Mouse (Mus musculus) myocyte (in vitro differentiated cells): ENCODE results near the gene Spata20. TPM values are rescaled to one million over a fixed set of nuclear protein-coding genes. Genes with fewer than 3 reads are reported as not detected.
A peak's percentile ranks its signal among the peaks of the same experiment; 100 is the strongest.

Source experiments
- H3K27me3 ChIP-seq: one replicate; pipeline ENCODE4 v1.6.1; 2011; ENCODE audit not compliant: control insufficient read depth, insufficient read depth, insufficient read length
- H3K36me3 ChIP-seq: one replicate; pipeline ENCODE4 v1.6.1; 2011; ENCODE audit not compliant: control insufficient read depth, insufficient read depth
- H3K4me2 ChIP-seq: one replicate; pipeline ENCODE4 v1.6.1; 2011; ENCODE audit warnings: low read depth, control low read depth
- H3K4me3 ChIP-seq: one replicate; pipeline ENCODE4 v1.5.1; 2011; ENCODE audit warnings: mild to moderate bottlenecking, control low read depth, moderate library complexity
- H3K79me2 ChIP-seq: one replicate; pipeline ENCODE4 v1.6.1; 2011; ENCODE audit not compliant: control insufficient read depth, insufficient read depth
- H3ac ChIP-seq: one replicate; pipeline ENCODE4 v1.6.1; 2011; ENCODE audit not compliant: control insufficient read depth, insufficient read length
- CEBPB ChIP-seq: IDR thresholded peaks from 2 replicates; pipeline ENCODE4 v1.6.1; 2011; ENCODE audit warnings: mild to moderate bottlenecking, moderate library complexity; ENCODE audit not compliant: poor library complexity, insufficient read depth, severe bottlenecking
- E2F4 ChIP-seq: IDR thresholded peaks from one replicate; pipeline ENCODE4 v1.6.1; 2011; ENCODE audit warnings: mild to moderate bottlenecking, control low read depth, moderate library complexity; ENCODE audit not compliant: insufficient read depth
- MAX ChIP-seq: IDR thresholded peaks from one replicate; pipeline ENCODE4 v1.6.1; 2011; ENCODE audit warnings: low read depth, mild to moderate bottlenecking, control low read depth
- MYOD1 ChIP-seq, 3 experiments: IDR thresholded peaks; one replicate each; pipeline ENCODE4 v1.6.1; 2011; ENCODE audit warnings: control low read depth in 2 of 3, low read depth in 2 of 3, mild to moderate bottlenecking in 2 of 3, moderate library complexity in 1 of 3; ENCODE audit not compliant: insufficient read length in 2 of 3, control insufficient read depth in 1 of 3
- MYOG ChIP-seq, 3 experiments: IDR thresholded peaks; one replicate each; pipeline ENCODE4 v1.6.1; 2011; ENCODE audit warnings: control low read depth in 2 of 3, low read depth in 2 of 3, mild to moderate bottlenecking in 2 of 3; ENCODE audit not compliant: insufficient read length in 2 of 3, control insufficient read depth in 1 of 3, insufficient read depth in 1 of 3
- POLR2A ChIP-seq: IDR thresholded peaks from one replicate; pipeline ENCODE4 v1.6.1; 2011; ENCODE audit warnings: low read depth, mild to moderate bottlenecking, control low read depth, moderate library complexity; ENCODE audit not compliant: insufficient read length
- POLR2AphosphoS2 ChIP-seq: IDR thresholded peaks from one replicate; pipeline ENCODE4 v1.6.1; 2011; ENCODE audit warnings: low read depth, control low read depth; ENCODE audit not compliant: insufficient read length
- REST ChIP-seq: IDR thresholded peaks from one replicate; pipeline ENCODE4 v1.6.1; 2011; ENCODE audit warnings: mild to moderate bottlenecking, control low read depth, moderate library complexity; ENCODE audit not compliant: insufficient read depth, insufficient read length
- SRF ChIP-seq: IDR thresholded peaks from one replicate; pipeline ENCODE4 v1.6.1; 2011; ENCODE audit warnings: low read depth; ENCODE audit not compliant: control insufficient read depth, insufficient read length
- TCF12 ChIP-seq: IDR thresholded peaks from one replicate; pipeline ENCODE4 v1.6.1; 2011; ENCODE audit warnings: mild to moderate bottlenecking, control low read depth; ENCODE audit not compliant: poor library complexity, insufficient read depth, severe bottlenecking
- TCF3 ChIP-seq: IDR thresholded peaks from one replicate; pipeline ENCODE4 v1.6.1; 2011; ENCODE audit warnings: low read depth, control low read depth; ENCODE audit not compliant: insufficient read length
- USF1 ChIP-seq: IDR thresholded peaks from one replicate; pipeline ENCODE4 v1.6.1; 2011; ENCODE audit warnings: low read depth, mild to moderate bottlenecking, control low read depth, moderate library complexity
- polyA plus RNA-seq: library from polyadenylated mRNA; unstranded; fragments of >200 nt; fragmentation: generic; extraction: Trizol; gene quantifications from one replicate; pipeline ENCODE4 v1.2.1, GENCODE M21; 2012; ENCODE audit warnings: missing spikeins

Gene Spata20
- not detected for polyA plus RNA-seq

DNA sequence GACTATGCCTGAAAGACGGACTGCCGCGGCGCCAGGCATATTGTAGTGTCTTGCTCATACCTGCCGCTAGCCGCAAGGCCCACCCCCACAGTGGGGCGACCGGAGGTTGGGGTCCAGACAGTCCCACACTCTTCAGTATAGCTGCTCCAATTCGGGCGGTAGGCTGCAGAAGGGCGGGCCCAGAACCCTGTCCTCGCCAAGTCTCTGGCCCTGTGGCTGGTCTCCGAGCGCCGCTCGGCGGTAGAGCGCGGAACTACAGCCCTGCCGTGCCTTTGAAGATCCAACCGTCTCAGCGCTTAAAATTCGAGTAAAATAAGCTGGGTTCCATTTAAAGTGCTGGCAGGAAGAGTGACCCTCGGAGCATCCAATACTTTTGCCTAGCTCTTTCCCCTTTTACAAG lies at the start of gene Spata20:
Gene Spata20, minus strand, starts transcription at position 179 of the 400 bp plus-strand sequence.
- no peak within 1 kb of the TSS for H3K4me2 ChIP-seq
- H3K27me3 ChIP-seq = peaks cover 49% of the 10 kb centered on the region
- TF ChIP-seq POLR2A (no peak), MAX (no peak), CEBPB (no peak), E2F4 (no peak), SRF (no peak), MYOD1 (IDR thresholded peaks at IDR 0.05; ENCODE audit: control insufficient read depth in 1 of 3, insufficient read length in 2 of 3, low read depth in 2 of 3) (no peak), MYOG (IDR thresholded peaks at IDR 0.05; ENCODE audit: control insufficient read depth in 1 of 3, insufficient read depth in 1 of 3, insufficient read length in 2 of 3, low read depth in 2 of 3) (no peak), TCF3 (no peak), TCF12 (no peak), POLR2AphosphoS2 (no peak), USF1 (no peak), REST (no peak)
- H3K36me3 ChIP-seq = no peaks in the 10 kb centered on the region
- no peak within 1 kb of the TSS for H3ac ChIP-seq
- no peaks in the 10 kb centered on the region for H3K79me2 ChIP-seq
- H3K4me3 ChIP-seq = no peak within 1 kb of the TSS

DNA sequence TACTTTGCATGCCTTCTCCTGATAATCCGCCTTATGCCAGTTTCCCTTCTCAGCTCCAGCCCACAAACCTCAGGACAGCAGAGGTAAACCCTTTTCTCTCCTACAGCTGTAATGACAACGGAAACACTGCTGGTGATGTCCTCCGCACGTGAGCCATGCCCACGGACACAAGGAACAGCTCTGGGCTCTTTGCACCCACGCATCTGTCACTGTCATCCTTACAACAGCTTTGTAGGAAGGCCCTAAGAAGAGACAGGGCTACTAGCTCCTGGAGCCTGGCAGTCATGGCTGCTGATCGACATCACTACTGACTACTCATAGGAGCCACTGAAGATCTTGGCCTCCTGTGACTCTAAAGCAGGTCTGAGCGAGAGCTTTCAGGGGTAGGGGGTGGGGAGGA lies 47.2 kb upstream of the Spata20 start:
- H3K79me2 ChIP-seq = no peaks in the 10 kb centered on the region

DNA sequence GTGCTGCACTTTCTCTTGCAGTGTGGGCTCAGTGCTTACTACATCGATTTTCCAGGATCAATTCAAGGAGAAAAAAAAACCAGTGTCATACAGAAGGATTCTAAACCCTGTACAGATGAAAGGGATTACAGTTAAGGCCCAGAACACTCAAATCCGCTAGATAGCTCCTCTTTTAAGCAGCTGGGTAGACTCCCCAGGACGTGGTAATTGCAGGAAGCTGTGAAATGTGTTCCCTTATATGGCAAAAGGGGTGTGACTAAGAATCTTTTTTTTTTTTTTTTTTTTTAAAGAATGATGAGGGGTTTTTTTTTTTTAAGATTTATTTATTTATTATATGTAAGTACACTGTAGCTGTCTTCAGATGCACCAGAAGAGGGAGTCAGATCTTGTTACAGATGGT lies 42.9 kb upstream of the Spata20 start:
- no peak for TF ChIP-seq MYOG (IDR thresholded peaks at IDR 0.05; ENCODE audit: control insufficient read depth in 1 of 3, insufficient read depth in 1 of 3, insufficient read length in 2 of 3, low read depth in 2 of 3)
- TF ChIP-seq REST = no peak
- no peak for TF ChIP-seq POLR2A
- TF ChIP-seq MYOD1 (IDR thresholded peaks at IDR 0.05; ENCODE audit: control insufficient read depth in 1 of 3, insufficient read length in 2 of 3, low read depth in 2 of 3) = no peak
- no peak for TF ChIP-seq E2F4
- TF ChIP-seq CEBPB = no peak
- TF ChIP-seq TCF3 = no peak
- no peak for TF ChIP-seq SRF
- H3K27me3 ChIP-seq = no peaks in the 10 kb centered on the region
- no peak overlapping the region for H3K4me2 ChIP-seq
- H3K36me3 ChIP-seq = no peaks in the 10 kb centered on the region
- H3K79me2 ChIP-seq = no peaks in the 10 kb centered on the region
- no peak overlapping the region for H3K4me3 ChIP-seq
- no peak overlapping the region for H3ac ChIP-seq

More for the DNA sequence above, 47.2 kb upstream of the Spata20 start:
- Histone ChIP-seq H3K36me3 (no peaks in the 10 kb centered on the region), H3K4me3 (no peak overlapping the region), H3K27me3 (no peaks in the 10 kb centered on the region), H3K4me2 (no peak overlapping the region), H3ac (no peak overlapping the region)
- TF ChIP-seq POLR2A (no peak), MYOD1 (IDR thresholded peaks at IDR 0.05; ENCODE audit: control insufficient read depth in 1 of 3, insufficient read length in 2 of 3, low read depth in 2 of 3) (no peak), TCF12 (no peak), MAX (no peak), CEBPB (no peak), E2F4 (no peak)

DNA sequence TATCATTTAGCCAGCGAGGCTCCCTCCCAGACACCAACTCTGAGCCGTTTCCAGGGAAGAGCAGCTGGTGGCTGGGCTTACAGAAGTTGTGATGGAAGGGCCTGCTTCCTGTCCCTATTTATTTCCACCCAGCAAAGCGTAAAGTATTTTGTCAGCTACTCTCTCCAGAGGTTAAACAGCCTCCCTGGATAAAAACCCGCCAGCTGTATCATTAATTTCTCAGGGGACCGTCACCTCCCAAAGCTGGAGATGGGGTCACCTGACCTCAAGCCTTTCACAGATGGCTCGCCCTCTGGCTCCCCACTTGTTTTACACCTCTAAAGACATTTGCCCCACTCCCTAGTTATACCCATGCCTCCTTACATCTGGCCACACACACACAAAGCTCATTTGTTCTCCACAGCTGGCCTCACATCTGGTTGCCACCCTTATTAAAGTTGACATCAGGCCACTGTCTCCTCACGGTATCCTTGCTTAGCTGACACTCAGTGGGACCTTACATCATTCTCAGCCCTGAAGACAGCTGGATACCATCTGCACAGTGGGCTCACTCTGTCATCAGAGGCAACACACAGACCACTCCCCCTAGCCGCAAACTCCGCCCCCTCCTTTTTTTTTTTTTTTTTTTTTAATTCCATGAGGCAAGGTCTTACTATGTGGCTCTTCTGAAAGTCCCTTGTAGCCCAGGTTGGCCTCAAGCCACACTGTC lies 40.3 kb upstream of the Spata20 start:
- TF ChIP-seq POLR2AphosphoS2 (no peak), E2F4 (no peak), TCF3 (no peak), MYOG (IDR thresholded peaks at IDR 0.05; ENCODE audit: control insufficient read depth in 1 of 3, insufficient read depth in 1 of 3, insufficient read length in 2 of 3, low read depth in 2 of 3) (peak in 1 of 3 experiments; percentile 35), SRF (no peak), POLR2A (no peak), MAX (no peak), MYOD1 (IDR thresholded peaks at IDR 0.05; ENCODE audit: control insufficient read depth in 1 of 3, insufficient read length in 2 of 3, low read depth in 2 of 3) (peak in 1 of 3 experiments; percentile 56), USF1 (no peak), CEBPB (no peak), REST (no peak), TCF12 (no peak)
- H3K27me3 ChIP-seq = peaks cover 4% of the 10 kb centered on the region
- peak overlapping the region; percentile 21 for H3K4me2 ChIP-seq
- no peak overlapping the region for H3ac ChIP-seq
- no peak overlapping the region for H3K4me3 ChIP-seq
- H3K36me3 ChIP-seq = no peaks in the 10 kb centered on the region
- H3K79me2 ChIP-seq = no peaks in the 10 kb centered on the region

DNA sequence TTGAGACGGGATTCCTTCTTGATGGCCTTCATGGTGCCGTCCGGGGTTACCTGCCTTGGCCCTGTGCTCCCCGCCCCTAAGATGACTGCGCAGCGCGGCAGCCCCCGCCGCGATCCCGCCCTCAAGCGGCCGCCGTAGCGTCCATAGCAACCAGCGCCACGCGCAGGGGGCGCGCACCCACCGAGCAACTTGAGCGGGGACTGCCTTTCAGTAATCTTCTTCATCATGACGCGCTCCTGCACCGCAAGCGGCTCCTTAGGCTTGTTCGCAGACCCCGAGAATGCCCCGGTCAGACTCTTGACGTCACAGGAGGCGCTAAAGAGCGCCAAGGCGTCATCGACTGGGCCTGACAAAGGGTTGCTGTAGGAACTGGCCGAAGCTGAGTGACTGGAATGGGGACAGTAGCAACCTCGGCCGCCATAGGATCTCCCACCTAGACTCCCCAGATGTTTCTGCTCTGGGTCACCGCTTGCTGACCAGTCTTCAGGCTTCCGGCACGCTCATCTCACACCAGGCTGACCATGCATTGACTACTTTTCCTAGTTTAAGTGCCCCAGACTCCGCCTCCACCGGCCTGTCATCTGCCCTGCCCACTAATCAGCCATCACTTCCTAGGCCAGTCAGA lies 35.4 kb upstream of the Spata20 start, which contains the start of gene Mycbpap:
Gene Mycbpap, minus strand, starts transcription at position 524 of the 625 bp plus-strand sequence.
- H3ac ChIP-seq = no peak within 1 kb of the TSS
- H3K27me3 ChIP-seq = peaks cover 10% of the 10 kb centered on the region
- no peak within 1 kb of the TSS for H3K4me2 ChIP-seq
- no peak within 1 kb of the TSS for H3K4me3 ChIP-seq
- TF ChIP-seq POLR2AphosphoS2 = no peak
- H3K36me3 ChIP-seq = no peaks in the 10 kb centered on the region
- no peaks in the 10 kb centered on the region for H3K79me2 ChIP-seq
